Mouse (Mus musculus): ENCODE results near the gene Maml3. TPM values are rescaled to one million over a fixed set of nuclear protein-coding genes. Genes with fewer than 3 reads are reported as not detected.

The Maml3 gene
- polyA plus RNA-seq, 1 experiment, result 6.2 TPM

GRCm38 (mm10) chr3:52006721-52007330 lies 98.0 kb downstream of the Maml3 start:
- no peak for DNase-seq (ENCODE audit: low read depth)

DNA sequence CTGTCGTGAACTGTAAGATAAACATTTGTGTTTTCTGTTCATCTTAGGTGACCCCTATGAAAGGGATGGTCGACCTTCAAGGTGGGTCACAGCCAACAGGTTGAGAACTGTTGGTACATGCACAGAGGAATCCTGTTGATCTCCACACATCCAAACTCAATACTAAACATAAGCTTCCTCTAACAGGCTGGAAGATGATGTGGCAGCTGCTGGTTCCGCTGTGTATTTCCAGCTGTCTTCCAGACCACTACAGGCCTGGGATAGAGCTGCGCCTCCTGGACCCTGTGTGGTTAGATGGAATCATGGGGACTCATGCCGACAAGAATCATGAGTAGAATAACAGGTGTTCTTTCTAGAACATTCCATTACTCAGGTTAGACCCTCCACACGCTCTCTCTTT lies 101.2 kb downstream of the Maml3 start:
- no peak for DNase-seq (ENCODE audit: low read depth)

GRCm38 (mm10) chr3:52001518-52001895 lies 103.4 kb downstream of the Maml3 start:
- no peak for DNase-seq (ENCODE audit: low read depth)

- no peak for DNase-seq (ENCODE audit: low read depth)
Observed at GRCm38 (mm10) chr3:52000871-52001517, 103.9 kb downstream of the Maml3 start.

DNA sequence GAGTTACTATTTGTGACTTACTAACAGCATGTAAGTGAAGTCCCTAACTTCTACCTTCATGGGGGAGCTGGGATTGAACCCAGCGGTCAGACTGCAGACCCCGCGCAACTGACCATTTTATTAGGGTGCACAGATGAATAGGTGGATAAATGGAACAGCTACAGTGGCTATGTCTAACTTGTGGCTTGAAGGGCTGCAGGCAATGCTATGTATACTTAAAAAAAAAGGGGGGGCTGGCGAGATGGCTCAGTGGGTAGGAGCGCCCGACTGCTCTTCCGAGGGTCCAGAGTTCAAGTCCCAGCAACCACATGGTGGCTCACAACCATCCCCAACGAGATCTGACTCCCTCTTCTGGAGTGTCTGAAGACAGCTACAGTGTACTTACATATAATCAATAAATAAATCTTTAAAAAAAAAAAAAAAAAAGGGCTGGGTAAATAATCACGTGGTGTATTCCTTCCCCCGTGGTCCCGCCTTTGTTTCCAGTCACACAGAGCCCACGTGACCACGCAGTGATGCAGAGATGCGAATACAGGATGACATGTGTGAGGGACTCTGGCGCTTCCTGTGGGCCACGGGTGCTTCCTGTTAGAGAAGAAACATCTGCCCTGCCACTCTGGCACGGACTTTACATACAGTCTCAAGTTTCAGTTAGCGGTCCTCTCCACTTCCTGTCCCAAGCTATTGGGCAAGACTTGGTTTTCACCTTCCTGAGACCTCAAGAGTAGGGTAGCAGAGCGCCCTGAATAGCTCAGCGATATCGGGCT lies 105.0 kb downstream of the Maml3 start:
- DNase-seq (ENCODE audit: low read depth), result no peak

DNA sequence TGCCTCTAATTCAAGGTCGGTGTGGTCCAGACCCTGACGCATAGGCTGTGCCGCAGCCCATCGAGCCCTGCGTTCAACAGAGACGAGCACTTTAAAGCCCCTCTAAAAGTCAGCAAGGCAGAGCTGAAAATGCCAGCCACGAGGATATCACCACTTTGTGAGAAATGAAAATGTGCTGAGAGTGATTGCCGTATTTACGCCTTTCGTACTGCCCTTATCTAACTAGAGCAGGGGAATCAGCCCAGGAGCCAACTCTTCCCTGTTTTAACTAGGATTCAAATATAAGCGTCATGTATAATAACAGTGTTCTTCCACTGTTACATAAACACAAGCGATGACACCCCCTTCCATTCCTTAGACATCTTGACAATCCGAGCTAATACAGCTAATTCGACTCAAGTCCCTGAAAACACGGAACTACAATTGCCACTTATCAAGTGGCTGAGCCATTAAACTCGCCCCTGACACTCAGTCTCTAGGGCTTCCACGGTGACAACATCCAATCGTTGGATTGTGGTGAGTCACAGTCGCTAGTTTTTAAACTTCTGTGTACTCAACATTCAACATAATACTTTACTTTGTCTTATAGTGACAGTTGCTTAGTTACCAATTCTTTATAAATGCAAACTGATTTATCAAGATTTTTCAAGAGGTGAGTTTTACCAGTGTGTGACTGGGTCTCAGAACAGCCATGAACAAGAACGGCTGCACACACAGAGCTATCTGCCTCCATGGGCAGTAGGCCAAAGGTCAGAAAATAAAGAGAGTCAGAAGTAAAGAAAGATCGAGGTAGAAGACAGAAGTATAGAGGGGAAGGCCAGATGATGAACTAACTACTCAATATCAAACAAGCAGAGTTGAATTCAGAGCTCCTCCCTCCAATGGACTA lies 106.1 kb downstream of the Maml3 start:
- no peak for DNase-seq (ENCODE audit: low read depth)

GRCm38 (mm10) chr3:51997616-51998015 lies 107.3 kb downstream of the Maml3 start:
- no peak for DNase-seq (ENCODE audit: low read depth)

- no peak for DNase-seq (ENCODE audit: low read depth)
Observed at GRCm38 (mm10) chr3:51986507-51986906, 118.4 kb downstream of the Maml3 start.

DNA sequence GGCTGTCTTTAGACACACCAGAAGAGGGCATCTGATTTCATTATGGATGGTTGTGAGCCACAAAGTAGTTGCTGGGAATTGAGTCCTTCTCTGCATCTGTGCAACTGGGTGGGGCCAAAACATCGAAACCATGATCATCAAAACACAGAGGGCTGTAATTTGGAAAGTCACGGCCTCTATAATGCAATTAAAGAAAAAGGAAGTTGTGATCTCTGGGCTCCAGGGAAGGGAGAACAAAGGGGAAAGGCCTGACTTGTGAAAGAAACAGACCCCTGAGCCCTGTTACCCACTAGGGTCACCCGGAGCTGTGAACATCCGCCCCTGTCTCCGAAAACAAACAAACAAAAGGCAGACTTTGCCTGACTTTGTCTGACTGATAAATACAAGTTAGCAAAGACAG lies 123.4 kb downstream of the Maml3 start:
- no peak for DNase-seq (ENCODE audit: low read depth)

DNA sequence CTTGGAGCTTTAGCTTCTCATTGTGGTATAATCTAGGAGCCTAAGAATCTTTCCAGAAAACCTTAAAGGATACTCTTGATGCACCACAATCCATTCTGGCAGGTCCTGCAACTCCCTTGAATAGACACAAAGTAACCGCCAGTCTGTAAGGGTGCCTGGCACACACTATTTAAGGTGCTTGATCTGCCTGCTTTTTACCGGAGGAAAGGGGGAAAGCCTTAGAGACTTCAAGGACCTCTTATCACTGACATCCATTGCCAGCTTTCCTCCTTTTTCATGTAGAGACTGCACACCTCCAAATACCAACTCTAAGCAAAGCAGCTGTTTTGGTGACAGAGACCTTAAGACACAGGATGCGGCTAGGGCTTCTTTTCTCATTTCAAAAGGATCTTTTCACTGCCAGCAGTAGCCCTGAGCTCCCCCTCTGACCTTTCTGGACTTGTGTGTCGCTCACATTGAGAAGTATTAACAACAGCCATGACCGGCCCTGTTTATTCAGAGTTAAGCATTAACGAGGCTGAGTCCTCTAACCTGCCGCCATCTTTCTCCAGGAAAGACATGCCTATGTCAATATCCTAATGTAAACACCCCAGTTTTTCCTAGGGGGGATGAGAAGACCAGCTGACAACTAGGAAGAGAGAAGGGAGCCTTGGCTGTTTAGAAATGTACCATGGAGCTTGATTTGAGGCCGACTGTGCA lies 127.1 kb downstream of the Maml3 start:
- no peak for DNase-seq (ENCODE audit: low read depth)

DNA sequence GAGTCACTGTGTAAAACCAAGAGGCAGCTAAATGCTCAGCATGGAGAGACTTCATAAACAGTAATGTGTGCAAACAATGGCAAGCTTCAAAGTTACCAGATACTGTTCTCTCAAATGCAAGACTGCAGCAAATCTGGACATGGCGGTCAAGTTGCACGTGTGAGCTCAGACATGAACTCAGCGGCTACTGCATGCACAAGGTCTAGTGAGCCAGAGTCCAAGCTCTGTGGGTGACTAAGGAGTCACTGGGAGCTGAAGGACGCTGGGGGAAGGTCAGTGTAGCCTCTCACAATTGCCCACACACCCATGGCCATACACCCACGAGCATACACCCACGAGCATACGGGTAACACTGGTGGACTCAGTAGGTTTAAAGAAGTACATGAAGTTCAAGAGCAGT lies 130.3 kb downstream of the Maml3 start:
- DNase-seq (ENCODE audit: low read depth), result no peak

DNA sequence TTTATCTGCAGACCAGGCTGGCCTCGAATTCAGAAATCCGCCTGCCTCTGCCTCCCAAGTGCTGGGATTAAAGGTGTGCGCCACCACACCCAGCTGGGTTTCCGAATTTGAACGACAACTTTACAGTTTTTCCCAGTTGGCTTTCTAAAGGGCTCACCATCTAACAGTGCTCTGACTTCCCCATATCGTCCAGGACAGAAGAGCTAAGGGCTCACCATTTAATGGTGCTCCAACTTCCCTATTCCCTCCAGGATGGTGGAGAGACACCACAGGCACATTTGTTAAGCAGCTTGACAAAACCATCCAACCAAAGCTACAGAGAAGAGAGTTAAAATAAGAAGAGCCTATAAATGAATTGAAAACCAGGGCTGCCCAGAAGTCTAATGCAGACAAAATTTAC lies 130.7 kb downstream of the Maml3 start:
- DNase-seq (ENCODE audit: low read depth), result no peak

DNA sequence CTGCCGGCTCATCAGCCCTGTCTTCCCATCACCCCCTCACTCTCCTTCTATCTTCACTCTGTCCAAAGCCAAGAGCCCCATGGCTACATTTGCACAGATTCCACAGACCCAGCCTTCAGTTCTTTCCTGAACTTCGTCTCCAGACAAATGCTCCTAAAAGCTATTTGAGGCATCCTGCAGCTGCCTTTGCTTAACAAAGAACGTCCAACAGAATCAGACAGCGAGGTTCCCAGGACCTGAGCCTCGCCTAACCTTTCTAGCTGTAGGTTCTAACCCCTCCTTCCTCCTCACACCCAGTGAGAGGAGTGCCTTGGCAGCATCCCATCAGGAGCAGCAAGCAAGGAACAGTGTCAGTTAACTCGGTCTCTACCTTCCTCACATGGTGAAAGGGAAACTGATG lies 132.3 kb downstream of the Maml3 start:
- DNase-seq (ENCODE audit: low read depth), result no peak

- no peak for DNase-seq (ENCODE audit: low read depth)
Observed at GRCm38 (mm10) chr3:51970489-51970888, 134.4 kb downstream of the Maml3 start.

DNA sequence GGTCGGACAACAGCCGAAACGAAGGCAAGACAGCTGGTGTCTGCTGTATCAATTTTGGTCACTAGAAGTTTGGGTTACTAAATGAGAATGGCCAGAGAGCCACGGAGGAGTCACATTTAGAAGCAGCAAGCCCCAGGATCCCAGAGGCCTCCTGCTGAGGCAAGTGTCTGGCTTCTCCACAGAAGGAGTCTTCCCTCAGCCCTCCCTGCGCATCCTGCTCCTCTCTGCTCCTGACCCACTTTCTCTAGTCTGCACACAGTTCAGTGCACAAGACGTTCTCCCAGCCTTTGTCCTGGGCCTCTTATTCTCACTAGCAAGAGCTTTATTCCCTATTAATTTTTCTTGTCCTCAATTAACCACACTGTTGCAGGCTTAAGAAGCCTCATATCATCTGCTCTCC lies 135.4 kb downstream of the Maml3 start:
- DNase-seq (ENCODE audit: low read depth), result no peak

DNA sequence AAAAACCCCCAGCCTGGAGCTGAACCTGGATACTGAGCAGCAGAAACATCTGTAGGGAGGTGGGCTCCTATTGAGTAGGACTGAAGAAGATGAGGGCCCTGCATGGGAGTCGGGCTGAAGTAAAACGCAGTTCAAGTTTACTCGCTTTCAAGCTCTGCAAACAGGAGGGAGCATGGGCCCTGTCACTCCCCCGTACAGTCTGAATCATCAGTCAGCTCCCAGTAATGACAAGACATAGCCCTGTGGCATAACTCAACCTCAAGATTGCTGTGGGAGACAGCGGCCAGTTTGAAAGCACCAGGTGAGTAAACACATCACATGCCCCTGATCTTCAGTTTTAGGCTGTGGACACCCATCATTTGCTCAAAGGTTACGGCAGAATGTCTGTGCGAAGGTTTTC lies 139.0 kb downstream of the Maml3 start:
- DNase-seq (ENCODE audit: low read depth), result no peak

DNA sequence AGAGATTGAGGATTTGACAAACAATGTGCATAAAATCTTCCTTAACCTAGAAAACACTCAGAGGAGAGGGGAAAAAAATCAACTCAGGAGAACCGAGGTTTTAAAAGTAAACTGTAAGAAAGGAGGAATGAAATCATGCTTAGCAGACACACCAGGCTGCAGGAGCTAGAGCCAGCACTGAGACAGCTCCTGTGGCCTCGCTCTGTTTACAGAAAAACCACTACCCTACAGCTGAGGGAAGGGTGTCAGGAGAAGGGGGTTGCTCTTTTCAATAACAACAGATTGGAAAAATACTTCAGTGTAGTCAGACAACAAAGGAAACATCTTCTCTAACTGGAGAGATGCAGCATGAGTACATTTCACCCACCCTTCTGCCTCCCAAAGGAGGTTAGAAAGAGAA lies 139.4 kb downstream of the Maml3 start:
- no peak for DNase-seq (ENCODE audit: low read depth)

DNA sequence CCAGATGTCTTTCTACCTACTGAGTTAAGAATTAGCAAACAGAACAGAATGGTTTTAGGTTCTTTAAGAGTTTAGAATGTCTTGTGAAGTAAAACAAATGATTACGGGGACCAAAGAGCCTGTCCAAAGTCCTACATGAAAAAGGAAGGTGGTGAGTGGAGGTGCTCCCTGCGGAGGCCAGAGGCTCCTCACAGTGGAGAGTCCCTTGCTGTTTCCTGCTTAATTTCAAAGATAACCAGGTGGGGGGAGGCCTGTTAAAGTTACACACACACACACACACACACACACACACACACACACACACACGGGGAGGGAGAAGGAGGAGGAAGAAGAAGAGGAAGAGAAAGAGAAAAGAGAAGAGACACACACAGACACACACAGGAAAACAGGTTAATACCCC lies 139.9 kb downstream of the Maml3 start:
- no peak for DNase-seq (ENCODE audit: low read depth)

- DNase-seq (ENCODE audit: low read depth), result no peak
Observed at GRCm38 (mm10) chr3:51963891-51964593, 140.8 kb downstream of the Maml3 start.

- DNase-seq (ENCODE audit: low read depth), result no peak
Observed at GRCm38 (mm10) chr3:51963151-51963791, 141.6 kb downstream of the Maml3 start.

All from gonadal fat pad, adult 2 months (tissue).